Mouse (Mus musculus) myocyte (in vitro differentiated cells): ENCODE measurements around the gene Ass1. TPM values are rescaled to one million over a fixed set of nuclear protein-coding genes. Genes with fewer than 3 reads are reported as not detected.
A peak's percentile ranks its signal among the peaks of the same experiment; 100 is the strongest.

Source experiments
- H3K27me3 ChIP-seq: one replicate; pipeline ENCODE4 v1.6.1; 2011; ENCODE audit not compliant: control insufficient read depth, insufficient read depth, insufficient read length
- H3K36me3 ChIP-seq: one replicate; pipeline ENCODE4 v1.6.1; 2011; ENCODE audit not compliant: control insufficient read depth, insufficient read depth
- H3K4me2 ChIP-seq: one replicate; pipeline ENCODE4 v1.6.1; 2011; ENCODE audit warnings: low read depth, control low read depth
- H3K4me3 ChIP-seq: one replicate; pipeline ENCODE4 v1.5.1; 2011; ENCODE audit warnings: mild to moderate bottlenecking, control low read depth, moderate library complexity
- H3K79me2 ChIP-seq: one replicate; pipeline ENCODE4 v1.6.1; 2011; ENCODE audit not compliant: control insufficient read depth, insufficient read depth
- H3ac ChIP-seq: one replicate; pipeline ENCODE4 v1.6.1; 2011; ENCODE audit not compliant: control insufficient read depth, insufficient read length
- CEBPB ChIP-seq: IDR thresholded peaks from 2 replicates; pipeline ENCODE4 v1.6.1; 2011; ENCODE audit warnings: mild to moderate bottlenecking, moderate library complexity; ENCODE audit not compliant: poor library complexity, insufficient read depth, severe bottlenecking
- E2F4 ChIP-seq: IDR thresholded peaks from one replicate; pipeline ENCODE4 v1.6.1; 2011; ENCODE audit warnings: mild to moderate bottlenecking, control low read depth, moderate library complexity; ENCODE audit not compliant: insufficient read depth
- MAX ChIP-seq: IDR thresholded peaks from one replicate; pipeline ENCODE4 v1.6.1; 2011; ENCODE audit warnings: low read depth, mild to moderate bottlenecking, control low read depth
- MYOD1 ChIP-seq, 3 experiments: IDR thresholded peaks; one replicate each; pipeline ENCODE4 v1.6.1; 2011; ENCODE audit warnings: control low read depth in 2 of 3, low read depth in 2 of 3, mild to moderate bottlenecking in 2 of 3, moderate library complexity in 1 of 3; ENCODE audit not compliant: insufficient read length in 2 of 3, control insufficient read depth in 1 of 3
- MYOG ChIP-seq, 3 experiments: IDR thresholded peaks; one replicate each; pipeline ENCODE4 v1.6.1; 2011; ENCODE audit warnings: control low read depth in 2 of 3, low read depth in 2 of 3, mild to moderate bottlenecking in 2 of 3; ENCODE audit not compliant: insufficient read length in 2 of 3, control insufficient read depth in 1 of 3, insufficient read depth in 1 of 3
- POLR2A ChIP-seq: IDR thresholded peaks from one replicate; pipeline ENCODE4 v1.6.1; 2011; ENCODE audit warnings: low read depth, mild to moderate bottlenecking, control low read depth, moderate library complexity; ENCODE audit not compliant: insufficient read length
- POLR2AphosphoS2 ChIP-seq: IDR thresholded peaks from one replicate; pipeline ENCODE4 v1.6.1; 2011; ENCODE audit warnings: low read depth, control low read depth; ENCODE audit not compliant: insufficient read length
- REST ChIP-seq: IDR thresholded peaks from one replicate; pipeline ENCODE4 v1.6.1; 2011; ENCODE audit warnings: mild to moderate bottlenecking, control low read depth, moderate library complexity; ENCODE audit not compliant: insufficient read depth, insufficient read length
- SRF ChIP-seq: IDR thresholded peaks from one replicate; pipeline ENCODE4 v1.6.1; 2011; ENCODE audit warnings: low read depth; ENCODE audit not compliant: control insufficient read depth, insufficient read length
- TCF12 ChIP-seq: IDR thresholded peaks from one replicate; pipeline ENCODE4 v1.6.1; 2011; ENCODE audit warnings: mild to moderate bottlenecking, control low read depth; ENCODE audit not compliant: poor library complexity, insufficient read depth, severe bottlenecking
- TCF3 ChIP-seq: IDR thresholded peaks from one replicate; pipeline ENCODE4 v1.6.1; 2011; ENCODE audit warnings: low read depth, control low read depth; ENCODE audit not compliant: insufficient read length
- USF1 ChIP-seq: IDR thresholded peaks from one replicate; pipeline ENCODE4 v1.6.1; 2011; ENCODE audit warnings: low read depth, mild to moderate bottlenecking, control low read depth, moderate library complexity
- polyA plus RNA-seq: library from polyadenylated mRNA; unstranded; fragments of >200 nt; fragmentation: generic; extraction: Trizol; gene quantifications from one replicate; pipeline ENCODE4 v1.2.1, GENCODE M21; 2012; ENCODE audit warnings: missing spikeins

Ass1 gene
- polyA plus RNA-seq, 1 experiment, result 71.5 TPM

- no peaks in the 10 kb centered on the region for H3K27me3 ChIP-seq
- TF ChIP-seq MYOD1 (IDR thresholded peaks at IDR 0.05; ENCODE audit: control insufficient read depth in 1 of 3, insufficient read length in 2 of 3, low read depth in 2 of 3) (peak in 2 of 3 experiments; percentile 63 to 72), POLR2A (no peak), MYOG (IDR thresholded peaks at IDR 0.05; ENCODE audit: control insufficient read depth in 1 of 3, insufficient read depth in 1 of 3, insufficient read length in 2 of 3, low read depth in 2 of 3) (peak in 2 of 3 experiments; percentile 46 to 74)
Measured at GRCm38 (mm10) chr2:31497113-31497512, 27.1 kb downstream of the Ass1 start.

DNA sequence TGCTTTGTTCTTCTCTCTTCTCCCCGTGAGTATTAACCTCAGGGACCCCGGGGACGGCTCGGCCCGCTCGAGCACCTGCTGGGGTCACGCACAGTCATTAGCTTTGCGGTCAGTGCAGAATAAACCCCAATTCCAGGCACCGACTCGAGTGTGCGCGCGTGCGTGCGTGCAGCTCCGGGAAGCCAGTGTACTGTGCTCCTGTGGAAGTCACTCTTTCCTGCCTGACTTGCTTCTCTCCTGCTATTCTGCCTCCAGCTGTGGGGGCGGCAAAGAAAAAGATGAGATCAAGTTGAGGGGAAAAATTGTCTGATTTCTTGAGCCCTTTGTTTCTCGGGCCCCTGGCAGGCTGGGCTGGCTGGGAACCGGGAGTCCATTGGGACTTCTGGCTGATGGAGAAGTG, 27.6 kb downstream of the Ass1 start:
- TF ChIP-seq MAX (no peak), REST (no peak), POLR2AphosphoS2 (no peak), TCF3 (no peak), USF1 (no peak), MYOG (IDR thresholded peaks at IDR 0.05; ENCODE audit: control insufficient read depth in 1 of 3, insufficient read depth in 1 of 3, insufficient read length in 2 of 3, low read depth in 2 of 3) (no peak), CEBPB (no peak), E2F4 (no peak), MYOD1 (IDR thresholded peaks at IDR 0.05; ENCODE audit: control insufficient read depth in 1 of 3, insufficient read length in 2 of 3, low read depth in 2 of 3) (no peak), POLR2A (no peak), TCF12 (no peak), SRF (no peak)
- Histone ChIP-seq H3K79me2 (no peaks in the 10 kb centered on the region), H3K4me2 (no peak overlapping the region), H3ac (no peak overlapping the region), H3K27me3 (no peaks in the 10 kb centered on the region), H3K36me3 (no peaks in the 10 kb centered on the region), H3K4me3 (no peak overlapping the region)

More at GRCm38 (mm10) chr2:31497113-31497512, 27.1 kb downstream of the Ass1 start:
- no peak overlapping the region for H3ac ChIP-seq
- H3K79me2 ChIP-seq, result no peaks in the 10 kb centered on the region
- no peak overlapping the region for H3K4me3 ChIP-seq
- H3K4me2 ChIP-seq, result no peak overlapping the region
- H3K36me3 ChIP-seq, result no peaks in the 10 kb centered on the region

DNA sequence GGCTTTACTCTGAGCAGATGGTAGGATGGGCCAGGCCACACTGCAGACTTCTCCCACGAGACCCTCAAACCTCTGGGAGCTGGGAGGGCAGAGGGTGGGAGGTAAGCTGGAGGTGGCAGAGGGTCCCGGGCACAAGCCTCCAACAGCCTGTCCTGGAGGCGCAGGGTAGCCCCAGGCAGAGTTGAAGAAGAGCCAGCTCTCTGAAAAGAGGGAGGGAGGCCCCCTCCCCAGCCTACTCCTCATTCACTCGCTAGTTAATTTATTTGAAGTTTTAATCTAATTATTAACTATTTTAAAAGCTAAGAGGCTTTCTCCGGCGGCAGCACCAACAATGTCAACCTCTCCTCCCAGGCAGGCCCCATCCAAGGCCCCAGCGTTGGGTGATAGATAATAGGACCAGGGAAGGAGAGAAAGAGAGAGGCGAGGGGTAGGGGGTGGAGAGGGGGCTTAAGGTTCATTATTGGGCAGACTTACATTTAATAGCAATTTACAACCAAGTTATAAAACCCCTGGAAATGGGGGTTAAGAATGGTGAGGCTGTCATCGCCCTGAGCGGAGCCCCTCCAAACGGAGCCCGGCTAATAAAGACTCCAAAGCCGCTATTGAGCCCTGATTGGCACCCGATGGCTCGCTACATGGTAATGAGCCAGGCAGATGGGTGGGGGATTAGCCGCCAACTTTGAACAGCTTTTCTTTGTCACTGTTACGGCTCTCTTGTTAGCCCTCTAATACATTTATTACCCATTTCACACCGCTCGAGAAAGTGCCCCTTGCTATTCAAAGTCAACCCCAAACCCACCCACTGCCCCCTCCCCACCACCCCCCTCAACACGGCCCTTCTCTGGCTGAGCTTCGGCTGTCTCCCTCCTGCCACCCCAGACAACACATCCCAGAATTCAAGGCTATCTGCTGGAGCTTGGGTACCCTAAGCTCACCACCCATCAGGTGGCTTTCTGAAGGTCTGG, 29.6 kb downstream of the Ass1 start:
- Histone ChIP-seq H3K4me2 (no peak overlapping the region), H3ac (no peak overlapping the region), H3K36me3 (no peaks in the 10 kb centered on the region), H3K4me3 (no peak overlapping the region), H3K79me2 (no peaks in the 10 kb centered on the region), H3K27me3 (no peaks in the 10 kb centered on the region)
- TF ChIP-seq POLR2AphosphoS2 (no peak), TCF12 (no peak), POLR2A (no peak), E2F4 (no peak), MAX (no peak), TCF3 (no peak), CEBPB (no peak), USF1 (no peak), MYOD1 (IDR thresholded peaks at IDR 0.05; ENCODE audit: control insufficient read depth in 1 of 3, insufficient read length in 2 of 3, low read depth in 2 of 3) (no peak), MYOG (IDR thresholded peaks at IDR 0.05; ENCODE audit: control insufficient read depth in 1 of 3, insufficient read depth in 1 of 3, insufficient read length in 2 of 3, low read depth in 2 of 3) (no peak), REST (no peak), SRF (no peak)

DNA sequence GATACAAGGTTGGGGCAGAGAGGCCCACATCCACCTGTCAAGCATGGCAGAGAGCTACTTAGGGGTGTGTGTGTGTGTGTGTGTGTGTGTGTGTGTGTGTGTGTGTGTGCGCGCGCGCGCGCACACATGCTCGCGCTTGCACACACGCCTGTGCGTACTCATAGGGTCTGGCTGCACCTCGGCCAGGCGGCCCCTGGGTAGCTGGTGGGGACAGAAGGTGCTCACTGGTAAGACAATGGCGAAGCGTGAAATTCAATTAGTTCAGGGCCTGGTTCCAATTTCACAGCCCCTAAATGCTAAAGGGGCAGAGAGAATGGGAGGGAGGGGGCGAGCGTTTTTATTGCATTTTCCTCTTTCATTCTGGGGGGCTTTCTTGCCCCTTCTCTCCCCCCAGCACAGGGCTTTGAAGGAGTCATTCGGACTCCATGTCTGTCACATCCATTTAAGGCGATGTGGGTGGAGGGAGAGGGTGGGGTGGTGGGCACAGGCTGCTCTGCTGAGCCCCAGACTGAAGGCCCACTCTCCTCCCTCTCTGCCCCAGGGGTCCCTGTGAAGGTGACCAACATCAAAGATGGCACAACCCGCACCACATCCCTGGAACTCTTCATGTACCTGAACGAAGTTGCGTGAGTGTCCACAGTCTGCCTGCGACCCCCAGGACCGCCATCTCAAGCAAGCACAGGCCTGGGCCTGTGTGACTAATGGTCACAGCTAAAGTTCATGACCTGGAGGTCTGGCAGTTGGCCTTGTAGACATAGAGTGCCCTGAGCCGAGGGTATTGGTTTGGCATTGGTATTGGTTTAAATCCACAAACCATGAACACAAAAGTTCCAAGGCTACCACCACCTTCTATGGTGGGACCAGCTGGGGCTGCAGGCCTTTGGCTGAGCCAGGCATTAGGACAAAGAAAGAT, 30.5 kb downstream of the Ass1 start:
- no peaks in the 10 kb centered on the region for H3K36me3 ChIP-seq
- H3K79me2 ChIP-seq, result no peaks in the 10 kb centered on the region
- H3ac ChIP-seq, result no peak overlapping the region
- H3K4me3 ChIP-seq, result no peak overlapping the region
- no peak overlapping the region for H3K4me2 ChIP-seq
- no peak for TF ChIP-seq TCF3
- no peak for TF ChIP-seq E2F4
- no peak for TF ChIP-seq TCF12
- H3K27me3 ChIP-seq, result no peaks in the 10 kb centered on the region
